Mouse (Mus musculus) kidney, postnatal 25 days (tissue): Measurements from ENCODE around the gene Hacd2.

ENCODE experiments used
- DNase-seq, 2 experiments: peaks; one replicate each; pipeline ENCODE4 v3.0.0; 2021; ENCODE audit warnings: mixed read lengths in 2 of 2

The Hacd2 gene

DNA sequence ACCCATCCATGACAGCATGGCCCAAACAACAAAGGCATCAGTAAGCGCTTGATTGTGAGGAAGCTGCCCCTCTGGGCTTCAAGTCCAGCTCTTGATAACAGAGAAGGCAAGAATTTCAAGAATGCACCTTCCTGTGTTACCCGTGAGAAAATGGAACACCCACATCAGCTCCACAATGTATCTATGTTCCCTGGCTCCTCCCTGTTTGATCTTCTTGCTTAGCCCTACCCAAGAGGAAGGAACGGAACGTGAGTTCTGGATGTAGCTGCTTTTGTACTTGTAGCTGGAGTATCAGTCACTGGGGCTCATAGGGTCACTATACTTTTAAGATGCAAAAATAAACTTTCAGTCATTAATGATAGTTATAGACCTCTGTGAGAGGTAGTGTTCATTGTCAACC, 98.4 kb downstream of the Hacd2 start:
- DNase-seq = no peak

DNA sequence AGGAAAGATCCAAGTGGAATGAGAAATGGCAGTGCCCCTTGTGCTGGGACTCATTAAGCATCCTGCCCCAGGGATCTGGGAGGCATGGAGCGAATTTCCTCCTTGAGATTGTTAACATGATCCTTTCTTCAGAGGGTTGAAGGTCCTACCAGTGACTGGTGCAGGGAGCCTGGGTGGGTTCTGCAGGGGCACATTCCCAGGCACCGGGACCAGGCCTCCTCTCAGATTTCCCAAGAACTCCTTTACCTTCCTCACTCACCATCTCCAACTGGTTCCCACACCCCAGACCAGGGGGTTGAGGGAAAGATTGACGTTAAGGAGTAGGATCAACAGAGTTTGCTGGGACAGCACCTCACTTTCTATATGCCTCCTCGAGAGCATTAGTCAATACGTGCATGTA, 105.0 kb downstream of the Hacd2 start:
- DNase-seq = no peak

- no peak for DNase-seq
Observed at GRCm38 (mm10) chr16:35130172-35130571, 107.9 kb downstream of the Hacd2 start.

GRCm38 (mm10) chr16:35139416-35139815, 117.2 kb downstream of the Hacd2 start:
- DNase-seq = no peak

GRCm38 (mm10) chr16:35139873-35140619, 117.8 kb downstream of the Hacd2 start:
- no peak for DNase-seq

- no peak for DNase-seq
Observed at GRCm38 (mm10) chr16:35140620-35140975, 118.4 kb downstream of the Hacd2 start.

DNA sequence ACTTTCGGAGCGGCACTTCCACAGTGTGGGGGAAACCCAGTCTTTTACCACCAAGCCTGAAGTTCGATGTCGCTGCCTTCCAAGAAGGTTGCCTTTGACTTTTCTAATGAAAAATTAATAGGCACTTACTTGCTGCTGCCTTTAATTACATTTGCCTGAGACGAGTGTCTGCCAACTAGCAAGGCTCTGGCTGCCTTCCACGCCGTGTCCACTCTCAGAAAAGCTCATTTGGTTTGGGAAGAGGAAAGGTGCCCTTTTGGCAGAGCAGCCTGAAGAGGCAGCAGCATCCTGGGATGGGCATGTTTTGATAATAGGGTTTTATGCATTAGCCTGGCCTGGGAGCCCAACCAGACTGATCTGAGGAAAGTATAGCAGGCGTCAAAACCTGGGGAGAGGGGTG, 119.6 kb downstream of the Hacd2 start:
- DNase-seq = no peak

GRCm38 (mm10) chr16:35146153-35146552, 123.9 kb downstream of the Hacd2 start:
- DNase-seq = no peak

GRCm38 (mm10) chr16:35153146-35153755, 131.0 kb downstream of the Hacd2 start:
- DNase-seq = no peak

DNA sequence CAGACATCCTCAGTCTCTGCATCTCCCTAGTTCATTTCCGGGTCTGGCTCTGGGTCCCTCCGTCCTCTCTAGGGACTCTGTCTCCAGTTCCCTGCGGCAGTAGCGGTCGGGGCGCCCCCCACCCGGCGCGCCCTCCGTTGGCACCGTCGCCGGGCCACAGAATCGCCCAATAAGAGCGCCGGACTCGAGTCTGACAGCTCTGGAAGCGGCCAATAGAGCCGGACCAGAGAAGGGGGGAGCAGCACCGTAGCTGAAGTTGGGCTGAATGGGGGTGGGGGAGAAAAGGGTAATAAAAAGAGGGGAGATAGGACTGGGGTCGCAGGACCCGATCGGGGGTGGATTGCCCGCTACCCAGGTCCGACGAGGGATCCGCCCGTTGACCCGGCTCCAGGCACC, 132.0 kb downstream of the Hacd2 start:
- DNase-seq = peak in 1 of 2 experiments; percentile 58

GRCm38 (mm10) chr16:35154641-35155390, 132.6 kb downstream of the Hacd2 start, which contains the start of gene Adcy5:
Adcy5 (plus strand) TSS chr16:35154877.
- no peak for DNase-seq

DNA sequence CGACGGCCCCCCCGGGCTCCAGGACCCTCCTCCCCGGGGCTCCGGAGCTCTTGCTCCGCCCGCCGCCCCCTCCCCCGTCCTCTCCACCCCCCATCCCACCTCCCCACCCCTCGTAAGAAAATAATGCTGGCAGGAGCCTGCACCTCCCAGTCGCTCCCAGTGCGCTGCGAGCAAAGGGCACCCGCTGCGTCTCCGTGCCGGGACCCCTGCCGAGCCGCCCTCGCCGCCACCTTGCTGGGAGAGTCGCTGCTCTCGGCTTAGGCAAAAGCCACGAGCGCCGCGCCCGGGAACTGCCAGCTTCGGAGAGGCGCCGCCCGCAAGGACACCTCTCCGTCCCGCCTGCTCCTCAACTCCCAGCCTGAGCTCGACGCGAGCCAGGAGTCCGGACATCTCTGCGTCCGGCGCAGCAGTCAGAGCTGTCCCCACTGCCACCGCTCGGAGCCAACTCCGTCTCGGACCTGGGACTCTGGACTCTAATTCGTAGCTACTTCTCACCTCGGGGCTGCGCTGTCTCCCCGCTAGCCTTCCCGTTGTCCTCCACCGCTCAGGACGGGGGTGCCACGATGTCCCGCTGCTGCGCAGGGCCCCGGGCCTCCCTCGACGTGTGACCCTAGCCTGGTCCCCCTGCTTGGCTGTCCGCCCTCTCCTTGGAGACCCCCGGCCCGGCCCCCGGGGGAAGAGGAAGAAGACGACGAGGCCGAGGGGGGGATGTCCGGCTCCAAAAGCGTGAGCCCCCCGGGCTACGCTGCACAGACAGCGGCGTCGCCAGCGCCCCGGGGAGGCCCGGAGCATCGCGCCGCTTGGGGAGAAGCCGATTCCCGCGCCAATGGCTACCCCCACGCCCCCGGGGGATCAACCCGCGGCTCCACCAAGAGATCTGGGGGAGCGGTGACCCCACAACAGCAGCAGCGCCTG, 133.4 kb downstream of the Hacd2 start:
- peak; percentile 41 to 59 for DNase-seq

DNA sequence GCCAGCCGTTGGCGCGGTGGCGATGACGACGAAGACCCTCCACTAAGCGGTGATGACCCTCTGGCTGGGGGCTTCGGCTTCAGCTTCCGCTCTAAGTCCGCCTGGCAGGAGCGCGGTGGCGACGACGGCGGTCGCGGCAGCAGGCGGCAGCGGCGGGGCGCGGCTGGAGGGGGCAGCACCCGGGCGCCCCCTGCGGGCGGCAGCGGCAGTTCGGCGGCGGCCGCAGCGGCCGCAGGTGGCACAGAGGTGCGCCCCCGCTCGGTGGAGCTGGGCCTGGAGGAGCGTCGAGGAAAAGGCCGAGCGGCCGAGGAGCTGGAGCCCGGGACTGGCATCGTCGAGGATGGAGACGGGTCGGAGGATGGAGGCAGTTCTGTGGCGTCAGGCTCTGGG, 134.1 kb downstream of the Hacd2 start:
- peak; percentile 57 to 59 for DNase-seq

DNA sequence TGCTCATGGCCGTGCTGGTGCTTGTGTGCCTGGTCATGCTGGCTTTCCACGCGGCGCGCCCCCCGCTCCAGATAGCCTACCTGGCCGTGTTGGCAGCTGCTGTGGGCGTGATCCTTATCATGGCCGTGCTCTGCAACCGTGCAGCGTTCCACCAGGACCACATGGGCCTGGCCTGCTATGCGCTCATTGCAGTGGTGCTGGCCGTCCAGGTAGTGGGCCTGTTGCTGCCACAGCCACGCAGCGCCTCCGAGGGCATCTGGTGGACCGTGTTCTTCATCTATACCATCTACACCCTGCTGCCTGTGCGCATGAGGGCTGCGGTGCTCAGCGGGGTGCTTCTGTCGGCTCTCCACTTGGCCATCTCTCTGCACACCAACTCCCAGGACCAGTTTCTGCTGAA, 134.6 kb downstream of the Hacd2 start:
- no peak for DNase-seq
